Mouse (Mus musculus) heart, embryonic 12.5 days (tissue): ENCODE measurements around the gene Csnk1g1. TPM values are rescaled to one million over a fixed set of nuclear protein-coding genes. Genes with fewer than 3 reads are reported as not detected.
A peak's percentile ranks its signal among the peaks of the same experiment; 100 is the strongest.

Experiments used
- ATAC-seq: fragments of 200-750 bp; cut with Nextera tagmentation; 2 replicates; pipeline ENCODE4 v1.8.0; 2017; ENCODE audit warnings: moderate TSS enrichment, moderate library complexity; ENCODE audit not compliant: insufficient number of reproducible peaks, low FRiP score
- H3K27ac ChIP-seq: fragments of 300-500 bp; sonication (generic); 2 replicates; pipeline ENCODE4 v1.5.1; 2016; ENCODE audit warnings: mild to moderate bottlenecking, moderate library complexity; ENCODE audit not compliant: poor library complexity, severe bottlenecking
- H3K27me3 ChIP-seq: fragments of 300-500 bp; sonication (generic); replicated peaks from 2 replicates; pipeline ENCODE4 v1.6.1; 2016; ENCODE audit warnings: mild to moderate bottlenecking, moderate library complexity
- H3K36me3 ChIP-seq: fragments of 300-500 bp; sonication (generic); 2 replicates; pipeline ENCODE4 v1.6.1; 2016; ENCODE audit warnings: mild to moderate bottlenecking, moderate library complexity
- H3K4me1 ChIP-seq: fragments of 300-500 bp; sonication (generic); replicated peaks from 2 replicates; pipeline ENCODE4 v1.6.1; 2016; ENCODE audit warnings: mild to moderate bottlenecking
- H3K4me2 ChIP-seq: fragments of 300-500 bp; sonication (generic); 2 replicates; pipeline ENCODE4 v1.6.1; 2016; ENCODE audit warnings: mild to moderate bottlenecking, moderate library complexity
- H3K4me3 ChIP-seq: fragments of 300-500 bp; sonication (generic); 2 replicates; pipeline ENCODE4 v1.5.1; 2016; ENCODE audit warnings: mild to moderate bottlenecking
- H3K9ac ChIP-seq: fragments of 300-500 bp; sonication (generic); 2 replicates; pipeline ENCODE4 v1.6.1; 2016; ENCODE audit warnings: mild to moderate bottlenecking, moderate library complexity
- H3K9me3 ChIP-seq: fragments of 300-500 bp; sonication (generic); replicated peaks from 2 replicates; pipeline ENCODE4 v1.6.1; 2016; ENCODE audit warnings: mild to moderate bottlenecking, moderate library complexity
- WGBS: fragments of 180-500 bp; shearing (Covaris S2); methylation state at CpG from one replicate; pipeline ENCODE4 v1.1.7; 2016; 5-methylcytosine and 5-hydroxymethylcytosine counted together
- polyA plus RNA-seq: library from polyadenylated mRNA; unstranded; fragments of >200 nt; fragmentation: Nextera tagmentation; extraction: Ambion mirVana; gene quantifications from 2 replicates; pipeline ENCODE4 v1.2.1, GENCODE M21; 2016

Gene Csnk1g1
- polyA plus RNA-seq, 1 experiment from 2014 or later: 11.9 TPM

GRCm38 (mm10) chr9:66004380-66004779 lies 95.7 kb downstream of the Csnk1g1 start:
- Histone ChIP-seq H3K4me3 (no peak overlapping the region), H3K9me3 (no peaks in the 10 kb centered on the region), H3K27ac (no peak overlapping the region), H3K36me3 (peaks cover 31% of the 10 kb centered on the region), H3K27me3 (no peaks in the 10 kb centered on the region), H3K4me2 (no peak overlapping the region), H3K9ac (no peak overlapping the region), H3K4me1 (no peaks in the 10 kb centered on the region)
- WGBS: 38% methylated on average over 4 of the region's 4 CpGs
- ATAC-seq: no peak

GRCm38 (mm10) chr9:66007603-66008202 lies 99.0 kb downstream of the Csnk1g1 start:
- ATAC-seq: no peak
- H3K36me3 ChIP-seq: peaks cover 40% of the 10 kb centered on the region
- no peaks in the 10 kb centered on the region for H3K4me1 ChIP-seq
- no peak overlapping the region for H3K27ac ChIP-seq
- no peaks in the 10 kb centered on the region for H3K27me3 ChIP-seq
- no peak overlapping the region for H3K4me3 ChIP-seq
- no peak overlapping the region for H3K4me2 ChIP-seq
- WGBS: 77% methylated on average over 7 of the region's 7 CpGs
- no peaks in the 10 kb centered on the region for H3K9me3 ChIP-seq
- no peak overlapping the region for H3K9ac ChIP-seq

GRCm38 (mm10) chr9:66020601-66021000 lies 111.9 kb downstream of the Csnk1g1 start:
- H3K4me2 ChIP-seq: no peak overlapping the region
- no peaks in the 10 kb centered on the region for H3K4me1 ChIP-seq
- no peaks in the 10 kb centered on the region for H3K9me3 ChIP-seq
- H3K9ac ChIP-seq: no peak overlapping the region
- H3K27me3 ChIP-seq: no peaks in the 10 kb centered on the region
- H3K27ac ChIP-seq: no peak overlapping the region
- ATAC-seq: no peak
- H3K4me3 ChIP-seq: no peak overlapping the region
- peaks cover 24% of the 10 kb centered on the region for H3K36me3 ChIP-seq

- no peak overlapping the region for H3K27ac ChIP-seq
- H3K4me2 ChIP-seq: no peak overlapping the region
- H3K9me3 ChIP-seq: no peaks in the 10 kb centered on the region
- peaks cover 58% of the 10 kb centered on the region for H3K36me3 ChIP-seq
- H3K27me3 ChIP-seq: no peaks in the 10 kb centered on the region
- H3K4me3 ChIP-seq: no peak overlapping the region
- H3K9ac ChIP-seq: no peak overlapping the region
- no peak for ATAC-seq
- 78% methylated on average over 4 of the region's 4 CpGs for WGBS
- no peaks in the 10 kb centered on the region for H3K4me1 ChIP-seq
Observed at GRCm38 (mm10) chr9:66038082-66038481, 129.4 kb downstream of the Csnk1g1 start.

- Histone ChIP-seq H3K4me2 (no peak overlapping the region), H3K36me3 (peaks cover 56% of the 10 kb centered on the region), H3K27me3 (no peaks in the 10 kb centered on the region), H3K9me3 (no peaks in the 10 kb centered on the region), H3K9ac (no peak overlapping the region), H3K4me1 (no peaks in the 10 kb centered on the region), H3K27ac (no peak overlapping the region), H3K4me3 (no peak overlapping the region)
- ATAC-seq: no peak
- WGBS: 87% methylated on average over 4 of the region's 4 CpGs
Observed at GRCm38 (mm10) chr9:66038581-66038980, 129.9 kb downstream of the Csnk1g1 start.

GRCm38 (mm10) chr9:66039290-66039689 lies 130.6 kb downstream of the Csnk1g1 start:
- Histone ChIP-seq H3K9me3 (no peaks in the 10 kb centered on the region), H3K4me3 (no peak overlapping the region), H3K9ac (no peak overlapping the region), H3K27me3 (no peaks in the 10 kb centered on the region), H3K4me1 (no peaks in the 10 kb centered on the region), H3K27ac (no peak overlapping the region), H3K36me3 (peaks cover 56% of the 10 kb centered on the region), H3K4me2 (no peak overlapping the region)
- ATAC-seq: no peak
- WGBS: 79% methylated on average over 4 of the region's 4 CpGs

DNA sequence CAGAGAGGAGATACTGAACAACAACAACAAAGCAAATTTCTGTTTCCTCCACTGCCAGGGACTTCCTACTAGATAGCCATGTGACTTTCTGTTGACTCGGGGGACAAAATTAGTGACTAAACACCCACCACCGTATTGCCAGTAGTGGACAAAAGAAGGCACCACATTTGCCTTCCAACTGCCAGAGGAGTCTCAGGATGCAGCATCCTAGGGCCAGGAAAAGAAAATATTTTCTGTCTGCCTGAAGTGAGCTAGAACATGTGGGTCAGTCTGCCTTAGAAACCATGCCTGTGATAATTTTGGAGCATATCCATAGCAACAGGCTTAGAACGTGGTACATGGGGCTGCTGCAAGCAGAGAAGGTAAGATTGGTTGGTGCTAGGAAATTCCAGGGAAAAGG lies 132.1 kb downstream of the Csnk1g1 start:
- H3K27me3 ChIP-seq: no peaks in the 10 kb centered on the region
- WGBS: 61% methylated on average over 3 of the region's 3 CpGs
- no peak overlapping the region for H3K27ac ChIP-seq
- ATAC-seq: no peak
- H3K36me3 ChIP-seq: peaks cover 49% of the 10 kb centered on the region
- no peaks in the 10 kb centered on the region for H3K9me3 ChIP-seq
- no peak overlapping the region for H3K9ac ChIP-seq
- H3K4me3 ChIP-seq: no peak overlapping the region
- H3K4me2 ChIP-seq: no peak overlapping the region
- H3K4me1 ChIP-seq: no peaks in the 10 kb centered on the region

DNA sequence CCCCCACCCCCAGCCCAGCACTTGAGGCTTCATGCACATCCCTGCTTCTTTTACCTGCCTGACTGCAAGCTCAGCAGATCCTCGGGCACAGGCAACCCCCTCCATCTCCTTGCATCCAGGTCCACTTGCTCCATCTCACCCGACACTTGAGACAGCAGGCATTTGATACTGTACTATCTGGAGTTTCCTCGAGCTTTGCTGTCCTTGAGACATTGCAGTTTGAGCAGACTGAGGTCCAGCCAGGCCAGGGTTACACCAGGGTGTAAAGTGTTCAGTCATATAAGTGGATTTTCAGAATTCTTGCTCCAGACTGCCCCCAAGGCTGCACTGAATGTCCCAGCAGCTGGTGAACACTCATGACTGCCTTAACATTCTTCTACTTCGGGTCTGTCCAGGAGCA lies 133.6 kb downstream of the Csnk1g1 start:
- no peaks in the 10 kb centered on the region for H3K4me1 ChIP-seq
- H3K4me2 ChIP-seq: no peak overlapping the region
- H3K9me3 ChIP-seq: no peaks in the 10 kb centered on the region
- no peak overlapping the region for H3K9ac ChIP-seq
- no peak overlapping the region for H3K27ac ChIP-seq
- no peaks in the 10 kb centered on the region for H3K27me3 ChIP-seq
- no peak overlapping the region for H3K4me3 ChIP-seq
- no peak for ATAC-seq
- H3K36me3 ChIP-seq: peaks cover 47% of the 10 kb centered on the region
- 72% methylated on average over 4 of the region's 4 CpGs for WGBS

GRCm38 (mm10) chr9:66043241-66043640 lies 134.5 kb downstream of the Csnk1g1 start:
- ATAC-seq: no peak
- no peak overlapping the region for H3K4me2 ChIP-seq
- H3K36me3 ChIP-seq: peaks cover 43% of the 10 kb centered on the region
- no peaks in the 10 kb centered on the region for H3K4me1 ChIP-seq
- H3K4me3 ChIP-seq: no peak overlapping the region
- no peaks in the 10 kb centered on the region for H3K9me3 ChIP-seq
- no peak overlapping the region for H3K9ac ChIP-seq
- no peaks in the 10 kb centered on the region for H3K27me3 ChIP-seq
- 94% methylated on average over 3 of the region's 3 CpGs for WGBS
- H3K27ac ChIP-seq: no peak overlapping the region

- ATAC-seq: no peak
- Histone ChIP-seq H3K4me2 (no peak overlapping the region), H3K27me3 (no peaks in the 10 kb centered on the region), H3K9me3 (no peaks in the 10 kb centered on the region), H3K4me3 (no peak overlapping the region), H3K36me3 (peaks cover 6% of the 10 kb centered on the region; the same call in 1 of the 2 replicates), H3K27ac (0 out of 2 replicates have a peak overlapping the region, but pooled peaks have one; percentile 12), H3K9ac (no peak overlapping the region), H3K4me1 (peaks cover 6% of the 10 kb centered on the region; the same call in 1 of the 2 replicates)
- WGBS: 56% methylated on average over 6 of the region's 6 CpGs
Observed at GRCm38 (mm10) chr9:66049931-66050601, 141.3 kb downstream of the Csnk1g1 start.

- no peak overlapping the region for H3K9ac ChIP-seq
- 72% methylated on average over 4 of the region's 4 CpGs for WGBS
- no peak overlapping the region for H3K4me2 ChIP-seq
- H3K9me3 ChIP-seq: no peaks in the 10 kb centered on the region
- no peaks in the 10 kb centered on the region for H3K36me3 ChIP-seq
- ATAC-seq: no peak
- no peaks in the 10 kb centered on the region for H3K27me3 ChIP-seq
- peaks cover 6% of the 10 kb centered on the region; the same call in 1 of the 2 replicates for H3K4me1 ChIP-seq
- H3K27ac ChIP-seq: no peak overlapping the region
- H3K4me3 ChIP-seq: no peak overlapping the region
Observed at GRCm38 (mm10) chr9:66051493-66051892, 142.8 kb downstream of the Csnk1g1 start.

- Histone ChIP-seq H3K9me3 (no peaks in the 10 kb centered on the region), H3K4me1 (peaks cover 6% of the 10 kb centered on the region; the same call in 1 of the 2 replicates), H3K4me3 (no peak overlapping the region), H3K27ac (no peak overlapping the region), H3K36me3 (no peaks in the 10 kb centered on the region), H3K9ac (no peak overlapping the region), H3K4me2 (no peak overlapping the region), H3K27me3 (no peaks in the 10 kb centered on the region)
- WGBS: 90% methylated on average over 1 of the region's 1 CpGs
- ATAC-seq: no peak
Observed at GRCm38 (mm10) chr9:66052731-66053130, 144.0 kb downstream of the Csnk1g1 start.
